Mouse (Mus musculus) layer of hippocampus, postnatal 25 days (tissue): ENCODE measurements at regions not wholly inside any gene's neighbourhood (a gene's known extent, or its start where the extent isn't known, plus 50 kb on each side); places are given as distances from the start of the nearest gene placed in this dataset.

Source experiments
- DNase-seq, 2 experiments: peaks; one replicate each; pipeline ENCODE4 v3.0.0; 2022; ENCODE audit warnings: mixed read lengths in 2 of 2, low spot score in 1 of 2; ENCODE audit errors: extremely low spot score in 1 of 2

DNA sequence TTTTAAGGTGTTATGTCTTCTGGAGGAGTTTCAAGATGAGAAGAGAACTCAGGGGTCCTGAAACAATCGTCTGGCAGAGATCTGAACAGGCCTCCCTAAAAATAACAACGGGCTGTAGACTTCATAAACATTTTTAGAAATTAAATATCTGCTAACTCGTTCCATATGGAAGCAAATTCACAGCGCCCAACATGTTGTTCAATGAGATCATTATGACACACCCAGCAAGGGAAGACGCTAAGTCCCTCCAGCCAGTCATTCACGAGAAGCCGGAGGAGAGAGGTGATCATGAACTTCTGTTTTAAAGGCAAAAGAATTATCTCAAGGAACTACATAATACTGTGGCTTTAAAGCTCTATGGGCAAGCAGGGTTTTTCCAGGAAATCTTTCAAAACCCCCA lies 334.8 kb downstream of the Efna5 start:
- no peak for DNase-seq

DNA sequence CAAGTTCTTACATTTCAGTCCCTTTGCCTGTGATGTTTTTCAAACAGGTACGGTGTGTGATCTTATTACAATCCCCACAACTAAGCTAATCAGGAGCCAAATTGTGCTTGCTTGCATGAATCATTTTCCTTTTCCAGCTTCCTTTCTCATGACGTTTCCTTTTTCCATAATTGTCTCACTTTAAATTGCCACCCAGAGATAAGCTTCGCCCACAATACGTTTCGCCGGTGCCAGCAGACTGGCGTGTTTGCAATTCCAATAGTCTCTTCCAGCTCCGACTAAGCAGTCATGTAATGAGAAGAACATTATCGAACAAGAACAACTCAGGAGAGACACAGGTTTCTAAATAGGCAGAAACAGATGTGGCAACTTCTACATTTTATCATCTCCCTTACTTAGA lies 335.8 kb downstream of the Efna5 start:
- no peak for DNase-seq

DNA sequence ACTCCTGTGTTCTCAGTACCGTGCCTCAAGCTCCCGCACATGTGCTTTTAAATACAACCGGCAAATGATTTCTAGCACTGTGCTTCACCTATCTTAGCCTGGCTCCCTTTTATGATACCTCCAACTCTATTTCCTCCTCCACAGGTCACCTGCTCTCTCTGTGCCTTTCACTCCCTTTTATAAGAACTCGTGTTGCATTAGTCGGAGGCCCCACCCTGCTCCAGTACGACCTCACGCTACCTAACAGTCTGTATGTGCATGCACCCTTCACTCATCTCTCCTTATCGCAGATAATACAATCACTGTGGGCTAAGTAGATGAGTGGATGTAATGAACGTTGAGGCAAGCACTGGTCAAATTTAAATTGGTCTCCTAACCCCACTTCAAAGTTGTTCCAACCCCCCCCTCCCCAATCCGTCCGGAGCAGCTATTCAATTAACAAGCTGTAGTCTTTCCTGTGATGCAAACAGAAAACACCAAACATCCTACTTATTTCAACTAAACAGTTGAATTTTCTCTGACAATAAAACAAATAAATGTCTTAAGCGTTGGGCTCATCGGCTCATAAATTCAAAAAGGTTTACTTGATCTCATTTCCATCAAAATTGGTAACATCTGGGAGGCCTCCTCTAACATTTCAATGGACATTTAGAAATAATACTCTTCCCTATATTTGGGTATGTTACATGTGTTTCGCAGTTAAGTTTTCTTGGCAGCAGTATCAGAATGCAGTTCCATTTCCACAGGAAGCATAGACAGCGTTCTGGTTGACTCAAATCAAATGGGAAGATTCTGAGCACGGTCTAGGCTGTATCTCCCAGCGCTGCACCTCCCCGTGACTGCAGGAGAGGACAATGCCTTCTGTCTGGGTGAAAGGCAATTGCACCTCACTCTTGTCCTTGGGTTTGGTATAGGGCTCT lies 337.8 kb downstream of the Efna5 start:
- DNase-seq = no peak

DNA sequence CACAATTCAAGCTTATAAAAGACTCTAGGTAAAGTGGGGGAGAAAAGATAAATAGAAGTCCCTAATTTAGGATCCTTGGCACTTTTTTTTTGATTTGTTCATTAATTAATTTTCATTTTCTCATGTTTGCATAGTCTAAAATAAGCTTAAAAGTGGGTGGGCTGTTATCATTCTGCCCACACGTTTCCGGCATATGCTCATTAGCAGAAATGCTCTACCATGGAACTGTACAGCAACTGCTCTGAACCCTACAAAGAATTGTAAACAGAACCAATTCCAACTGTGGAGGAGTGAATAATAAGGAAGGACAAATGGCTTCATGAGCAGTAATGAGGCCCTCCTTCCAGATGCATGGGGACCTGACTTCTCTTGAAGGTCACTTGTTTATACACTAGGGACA lies 351.2 kb downstream of the Efna5 start:
- no peak for DNase-seq

DNA sequence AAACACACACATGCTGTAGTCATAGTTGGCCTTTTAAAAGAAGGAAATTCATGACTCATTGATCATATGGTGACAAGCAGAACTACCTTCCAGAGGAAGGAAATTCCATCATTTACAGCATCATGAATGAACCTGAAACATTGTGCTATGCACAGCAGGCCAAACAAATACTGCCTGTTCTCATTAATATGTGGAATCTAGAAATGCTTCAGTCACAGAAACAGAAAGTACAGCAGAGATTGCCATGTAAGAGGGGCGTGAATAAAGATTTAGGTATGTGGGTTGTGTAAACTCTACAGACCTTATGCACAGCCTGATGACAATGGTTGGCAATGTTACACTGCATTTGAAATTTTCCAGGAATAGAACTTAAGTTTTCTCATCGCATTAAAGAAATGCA lies 353.6 kb downstream of the Efna5 start:
- DNase-seq = no peak

DNA sequence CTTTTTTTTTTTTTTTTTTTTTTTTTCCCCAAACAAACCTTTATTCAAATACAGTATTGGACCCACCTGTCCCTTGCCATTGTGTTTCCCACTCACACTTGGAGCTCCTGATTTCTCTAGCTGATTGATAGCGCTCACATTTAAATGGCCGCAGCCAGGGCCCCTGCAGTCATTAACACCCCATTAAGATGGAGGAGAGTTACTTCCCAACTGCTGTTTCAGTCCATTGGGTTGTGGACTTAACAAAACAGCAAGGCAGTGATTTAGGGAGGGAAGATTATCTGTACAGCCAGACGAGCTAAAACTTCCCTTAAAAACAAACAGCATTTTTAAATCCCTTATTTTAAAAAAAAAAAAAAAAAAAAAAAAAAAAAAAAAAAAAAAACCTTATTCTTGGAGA lies 367.5 kb downstream of the Efna5 start:
- no peak for DNase-seq

DNA sequence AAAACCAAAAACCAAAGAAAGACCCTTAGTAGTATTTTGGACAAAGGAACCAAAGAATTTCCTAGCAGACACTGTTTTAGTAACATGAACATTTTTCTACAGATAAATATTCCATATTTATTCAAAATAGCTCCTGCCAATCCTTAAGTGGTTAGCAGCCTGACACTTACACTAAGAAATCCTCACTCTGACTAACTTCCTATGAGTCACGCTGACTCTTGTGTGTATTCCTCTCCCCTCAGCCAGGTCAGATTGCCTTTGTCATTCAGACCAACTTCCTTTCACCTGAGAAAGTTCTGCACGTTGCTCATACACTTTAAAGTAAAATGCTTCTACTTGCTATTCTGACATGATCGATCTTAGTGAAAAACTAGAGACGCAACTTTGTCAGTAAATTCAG lies 370.9 kb downstream of the Efna5 start:
- DNase-seq = no peak

DNA sequence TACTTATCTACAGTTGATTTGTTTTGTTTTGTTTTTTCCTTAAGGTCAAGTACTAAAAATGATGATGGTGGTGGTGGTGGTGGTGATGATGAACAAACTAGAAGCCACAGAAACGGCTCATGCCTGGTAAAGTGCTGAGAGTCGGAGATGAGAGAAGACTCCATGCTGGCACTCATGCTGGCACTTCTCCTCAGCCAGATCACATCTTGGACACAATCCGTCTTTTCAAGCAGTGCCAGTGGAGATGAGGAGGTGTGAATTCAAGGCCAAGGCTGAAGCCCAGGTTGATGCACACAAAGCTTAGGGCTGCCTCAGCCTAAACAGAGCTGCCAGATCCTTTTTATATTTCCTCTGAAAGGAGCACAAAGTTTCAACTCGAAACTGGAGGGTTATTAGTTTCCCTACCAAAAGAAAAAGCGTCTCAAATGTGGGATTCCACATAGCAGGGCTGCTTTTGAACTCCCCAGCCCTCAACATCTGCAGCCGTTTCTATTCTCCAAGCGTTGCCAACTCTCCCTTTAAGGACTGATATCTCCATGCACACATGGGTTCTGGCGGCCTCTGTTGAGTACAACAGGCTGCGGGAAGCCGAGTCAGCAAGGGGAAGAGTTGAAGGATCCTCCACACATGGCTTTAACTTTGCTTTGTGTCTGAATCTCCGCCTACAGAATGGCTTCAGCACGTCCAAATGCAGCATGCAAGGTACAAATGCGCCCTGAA lies 373.2 kb downstream of the Efna5 start:
- no peak for DNase-seq

DNA sequence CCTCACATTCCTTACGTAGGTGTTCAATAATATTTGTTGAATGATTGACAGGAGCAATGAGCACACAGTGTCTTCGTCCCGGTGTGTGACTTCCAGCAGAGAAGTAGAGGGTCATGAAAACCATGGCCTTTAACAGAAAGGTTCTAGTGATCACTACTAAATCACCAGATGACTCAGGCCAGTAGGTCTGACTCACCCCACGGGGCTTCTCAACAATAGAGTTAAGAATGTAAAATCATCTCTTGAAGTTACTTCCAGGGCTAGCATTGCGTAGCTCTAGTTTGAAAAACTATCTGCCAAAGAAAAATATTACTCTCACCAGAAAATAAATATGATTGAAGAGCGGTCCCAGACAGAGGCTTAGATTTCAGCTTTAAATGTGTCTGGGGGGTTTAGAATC lies 376.4 kb downstream of the Efna5 start:
- DNase-seq = no peak

DNA sequence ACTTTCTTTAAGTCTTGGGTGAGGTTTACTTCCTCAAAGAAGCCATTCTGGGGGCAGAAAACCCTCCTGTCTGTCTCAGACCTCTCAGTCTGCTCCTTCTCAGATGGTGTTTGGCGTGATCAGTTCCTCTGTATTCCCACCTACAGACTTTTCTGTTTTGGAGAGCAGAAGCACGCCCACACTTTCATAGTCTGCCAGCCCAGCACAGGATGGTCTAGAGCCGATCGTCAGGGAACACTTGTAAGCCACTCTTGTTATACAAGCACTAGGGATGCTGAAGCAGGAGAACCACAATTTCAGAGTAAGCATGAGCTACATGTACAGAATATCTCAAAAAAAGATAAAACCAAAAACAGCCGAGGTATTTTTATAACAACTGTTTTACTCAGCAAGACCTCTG lies 410.4 kb downstream of the Efna5 start:
- peak in 1 of 2 experiments; percentile 4 for DNase-seq

DNA sequence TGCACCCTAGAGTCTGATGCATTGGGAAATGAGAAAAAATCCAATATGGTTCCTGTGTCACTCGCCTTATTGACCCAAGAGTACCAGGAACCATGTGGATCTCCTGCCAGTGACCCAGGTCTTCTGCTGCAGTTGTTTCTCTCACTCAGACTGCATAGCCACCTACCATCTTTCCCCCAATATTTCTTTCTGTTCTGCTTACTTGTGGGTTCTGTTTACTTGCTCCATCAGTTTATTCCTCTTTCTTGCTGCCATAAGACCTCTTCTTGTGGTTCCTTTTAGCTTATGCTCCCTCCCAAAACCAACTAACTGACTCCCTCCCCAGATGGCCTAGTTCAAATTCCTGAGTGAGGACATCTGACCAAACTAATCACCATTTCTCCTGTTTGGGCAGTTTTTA lies 411.8 kb downstream of the Efna5 start:
- DNase-seq = no peak

DNA sequence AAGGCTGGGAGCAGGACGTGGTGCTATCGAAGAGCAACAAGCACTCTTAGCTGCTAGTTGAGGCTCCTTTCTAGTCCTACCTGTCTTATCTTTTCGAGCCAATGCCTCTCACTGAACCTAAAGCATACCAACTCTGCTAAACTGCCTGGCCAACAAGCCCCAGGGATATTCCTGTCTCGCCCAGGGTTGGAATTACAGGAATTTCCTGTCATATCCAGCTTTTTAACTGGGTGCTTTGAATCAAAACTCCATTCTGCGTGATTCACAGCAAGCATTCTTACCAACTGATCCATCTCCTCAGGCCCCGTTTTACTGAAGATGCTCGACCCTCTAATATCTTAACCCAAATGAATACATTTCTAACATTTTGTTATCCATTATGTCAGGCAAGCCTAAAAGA lies 412.3 kb downstream of the Efna5 start:
- DNase-seq = no peak

DNA sequence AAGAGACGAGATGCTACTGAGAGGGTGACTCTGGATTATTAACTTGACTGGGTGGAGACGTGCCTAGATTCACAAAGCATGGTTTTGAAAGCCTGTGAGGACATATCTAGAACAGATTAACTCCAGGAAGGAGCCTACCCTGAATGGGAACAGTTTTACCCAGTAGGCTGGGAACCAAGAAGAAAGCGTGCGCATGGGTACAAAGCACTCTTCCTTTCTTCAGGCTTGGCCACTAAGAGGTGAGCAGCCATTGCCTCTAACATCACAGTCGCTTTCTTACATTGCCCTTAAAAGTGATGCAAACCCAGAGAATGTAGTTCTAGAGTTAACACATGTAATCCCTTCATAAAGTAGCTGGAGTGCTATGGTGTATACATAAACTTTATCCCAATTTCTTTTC lies 414.0 kb downstream of the Efna5 start:
- DNase-seq = no peak

DNA sequence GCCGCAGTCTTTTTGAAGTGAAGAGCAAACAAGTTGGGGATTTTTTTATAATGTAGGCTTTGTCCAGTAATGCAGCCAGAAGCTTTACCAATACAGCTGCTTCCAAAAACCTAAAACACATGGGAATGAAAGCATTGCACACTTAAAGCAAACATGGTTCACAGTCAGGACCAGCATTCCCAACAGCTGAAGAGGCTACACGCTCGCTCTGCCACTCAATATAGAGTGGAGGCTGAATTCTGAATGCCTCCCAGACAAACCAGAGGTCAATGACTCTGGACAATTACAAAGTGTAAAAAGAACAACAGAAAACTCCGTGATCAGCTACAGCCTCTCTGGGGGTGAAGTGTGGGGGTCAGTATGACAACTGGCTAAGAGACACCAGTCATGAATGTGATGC lies 416.1 kb downstream of the Efna5 start:
- no peak for DNase-seq

DNA sequence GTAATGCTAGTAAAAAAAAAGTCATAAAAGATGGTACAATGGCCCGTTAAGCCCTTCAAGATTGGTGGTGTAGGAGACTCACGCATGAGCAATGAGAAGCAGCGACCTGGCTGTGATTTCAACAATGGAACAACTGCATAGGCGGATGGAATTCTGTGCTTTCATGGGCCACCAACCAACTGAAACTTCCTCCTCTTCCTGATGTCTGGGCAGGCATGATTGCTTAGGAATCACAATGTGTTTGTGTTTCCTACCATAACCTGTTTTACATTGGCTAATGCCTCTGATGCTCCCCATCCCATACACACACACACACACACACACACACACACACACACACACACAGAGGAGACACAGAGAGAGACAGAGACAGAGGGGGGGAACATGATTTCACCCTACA lies 416.9 kb downstream of the Efna5 start:
- no peak for DNase-seq

DNA sequence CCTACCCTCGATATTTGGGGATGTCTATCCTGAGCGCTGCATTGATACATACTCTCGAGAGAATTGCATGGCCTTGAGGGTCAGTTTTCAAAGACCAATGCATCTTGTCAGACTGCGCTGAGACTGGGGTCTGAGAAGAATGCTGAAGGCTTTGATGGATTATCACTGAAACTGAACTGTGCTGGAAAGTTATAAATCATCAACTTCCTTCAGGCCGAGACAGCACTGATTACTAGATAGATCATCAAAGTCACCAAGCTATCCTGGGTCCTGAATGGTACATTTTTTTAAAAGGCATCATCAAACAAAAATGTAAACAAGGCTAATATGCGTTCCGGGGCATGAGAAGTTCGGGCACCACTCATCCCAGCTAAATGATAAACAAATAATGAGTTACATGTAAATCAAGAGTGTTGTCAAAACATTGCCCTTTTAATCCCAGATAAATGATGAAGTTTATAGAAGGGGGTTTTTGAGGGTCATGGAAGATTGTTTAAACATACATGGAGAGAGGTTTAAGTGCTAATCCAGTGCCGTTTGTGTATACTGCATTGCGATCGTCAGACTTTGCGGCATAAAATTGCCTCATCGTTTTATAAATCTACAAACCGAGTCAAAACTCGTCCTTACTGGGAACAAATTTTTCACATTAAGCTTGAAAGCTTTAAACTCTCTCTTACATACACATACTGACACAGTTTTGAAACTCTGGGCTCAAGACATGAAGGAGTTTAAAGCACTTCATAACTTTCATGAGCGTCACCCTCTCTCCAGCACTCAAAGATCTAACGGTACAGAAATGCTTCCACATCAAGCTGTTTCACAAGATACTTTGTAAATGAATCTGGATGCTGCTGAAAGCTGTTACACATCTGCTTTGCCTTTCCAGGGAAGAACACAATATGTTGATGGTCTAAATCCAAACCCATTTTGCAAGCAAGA lies 419.5 kb downstream of the Efna5 start:
- DNase-seq = no peak

DNA sequence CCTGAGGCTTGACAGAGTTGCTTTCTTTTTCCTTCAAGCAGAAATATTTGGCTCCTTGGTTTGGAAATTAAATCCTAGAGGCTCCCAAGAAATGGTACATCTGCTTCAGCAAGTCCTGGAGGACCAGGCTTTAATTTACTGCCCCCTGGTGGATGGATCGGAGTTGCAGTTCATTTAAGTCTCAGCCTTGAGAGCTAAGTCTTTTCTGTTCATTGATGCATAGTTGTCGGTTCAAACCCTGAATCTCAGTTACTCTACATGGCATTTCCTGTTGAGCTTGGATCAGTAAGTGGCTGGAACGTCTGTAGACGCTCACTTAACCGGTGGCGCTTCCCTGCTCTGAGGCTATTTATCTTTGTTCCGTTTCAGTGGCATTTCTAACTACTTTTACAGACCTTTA lies 422.2 kb downstream of the Efna5 start:
- DNase-seq = peak; percentile 40 to 69

DNA sequence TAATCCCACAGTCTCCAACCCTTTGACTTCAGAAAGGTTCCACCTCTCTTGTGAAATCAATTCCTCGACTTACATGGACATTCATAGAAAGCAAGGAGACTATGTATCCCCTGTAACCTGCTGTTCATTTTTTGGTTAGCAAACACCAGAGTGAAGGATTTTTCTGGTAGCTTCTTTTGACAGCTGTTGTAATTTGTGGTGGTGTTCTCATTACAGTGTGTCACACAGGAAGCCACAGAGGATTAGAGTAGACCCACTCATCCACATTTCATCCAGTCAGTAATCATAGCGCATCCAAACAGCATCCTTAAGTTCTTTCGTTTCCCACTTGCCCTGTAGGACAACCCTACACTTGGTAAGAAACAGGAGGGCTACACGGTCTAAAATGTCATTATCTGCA lies 443.1 kb downstream of the Efna5 start:
- no peak for DNase-seq

DNA sequence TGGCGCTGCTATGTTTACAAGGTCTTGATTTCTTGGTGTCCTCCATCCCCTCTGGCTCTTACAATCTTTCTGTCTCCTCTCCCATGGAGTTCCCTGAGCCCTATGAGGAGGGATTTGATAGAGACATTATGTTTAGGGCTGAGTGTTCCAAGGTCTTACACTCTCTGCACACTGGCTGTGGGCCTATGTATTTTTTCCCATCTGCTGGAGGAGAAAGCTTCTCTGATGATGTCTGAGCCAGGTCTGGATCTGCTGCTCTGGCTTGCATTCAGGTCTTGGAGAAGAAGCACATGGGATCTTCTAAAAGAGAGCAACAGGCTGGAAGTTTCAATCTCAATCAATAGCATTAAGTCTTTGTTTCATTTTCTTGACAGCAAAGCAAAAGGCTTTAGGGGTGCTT lies 445.1 kb downstream of the Efna5 start:
- no peak for DNase-seq

DNA sequence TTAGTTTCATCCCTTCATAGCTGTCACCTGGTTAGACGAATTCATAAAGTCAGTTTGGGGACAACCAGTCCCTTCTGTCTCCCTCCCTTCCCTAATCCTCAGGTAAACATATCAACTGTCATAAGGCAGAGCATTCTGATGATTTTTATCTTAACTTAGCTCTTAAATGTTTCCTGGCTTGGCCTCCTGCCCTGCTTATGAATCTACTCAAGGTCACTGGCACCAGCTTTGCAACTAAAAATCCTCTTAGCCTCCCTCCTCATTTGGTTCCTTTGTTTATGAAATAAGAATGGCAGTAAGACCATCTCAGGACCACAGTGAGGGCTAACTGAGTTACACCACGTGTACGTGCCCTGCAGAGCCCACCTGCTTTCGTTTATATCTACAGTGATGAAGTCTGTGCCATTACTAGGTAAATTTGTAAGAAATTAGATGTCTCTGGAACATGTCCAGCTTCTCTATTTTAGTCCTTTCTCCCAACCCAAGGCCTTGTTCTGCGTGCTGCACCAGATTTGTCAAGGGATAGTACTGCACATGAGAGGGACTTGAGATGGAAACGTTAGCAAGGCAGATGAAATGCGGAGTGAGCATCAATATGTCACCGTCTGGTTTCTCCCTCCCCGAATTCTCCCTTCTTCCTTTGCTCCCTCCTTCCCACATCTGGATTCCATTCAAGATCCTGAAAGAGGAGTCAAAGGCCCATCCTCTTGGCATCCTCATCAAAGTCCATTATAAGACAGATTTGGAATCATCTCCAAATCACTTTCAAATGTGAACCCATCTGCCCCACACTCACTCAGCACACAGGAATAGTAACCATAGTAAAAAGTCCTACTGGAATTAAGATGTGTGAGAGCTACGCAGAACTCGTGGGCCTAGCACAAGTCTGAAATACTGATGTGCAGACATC lies 457.4 kb downstream of the Efna5 start:
- no peak for DNase-seq
